Comparison of ENCODE assay signal across 23 mouse cellular contexts in the genomic region with DNA sequence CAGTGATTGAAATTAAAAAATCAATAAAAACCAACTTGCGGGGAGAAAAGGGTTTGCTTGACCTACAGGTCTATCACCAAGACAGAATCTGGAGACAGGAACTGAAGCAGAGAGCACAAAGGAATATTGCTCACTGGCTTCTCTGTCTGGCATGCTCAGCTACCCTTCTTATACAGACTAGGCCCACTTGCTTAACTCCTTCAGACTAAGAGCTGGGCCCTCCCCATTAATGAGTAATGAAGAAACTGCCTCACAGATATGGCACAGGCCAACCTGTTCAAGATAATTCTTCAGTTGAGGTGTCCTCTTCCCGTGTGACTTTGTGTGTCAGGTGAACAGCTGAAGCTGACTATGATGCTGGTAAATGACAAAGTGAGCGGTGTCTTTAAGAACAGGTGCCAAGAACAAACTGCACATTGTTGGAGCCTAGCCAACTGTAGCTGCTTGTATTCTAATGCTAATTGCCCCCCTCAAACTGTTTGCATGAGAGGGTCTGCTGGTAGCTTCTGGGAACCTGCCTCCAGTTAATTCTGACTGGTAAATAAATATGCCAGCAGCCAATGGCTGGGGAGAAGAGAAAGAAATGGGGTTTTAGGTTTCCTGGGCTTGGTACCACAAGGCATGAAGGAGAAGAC. TPM values are rescaled to one million over a fixed set of nuclear protein-coding genes. Genes with fewer than 3 reads are reported as not detected.
A peak's percentile ranks its signal among the peaks of the same experiment; 100 is the strongest.
DNase-seq lines count a peak whose midpoint lies in the region; ATAC-seq and TF ChIP-seq lines count a peak whose summit lies in the region.
"Had no signal": no experiment of that assay in that cellular context is flagged by ENCODE, and none has a peak within 500 bp of the region (broad histone marks: within the 10 kb centered on the region; RNA-seq: fewer than 3 reads in every experiment).

No protein-coding gene starts in this region.

- H3K9ac ChIP-seq in forebrain, embryonic 16.5 days (replicated peaks; ENCODE audit: low read depth, low read length): no peak overlapping the region
- H3K9ac ChIP-seq in hindbrain, postnatal 0 days (replicated peaks; ENCODE audit: low read length): no peak overlapping the region
- H3K9ac ChIP-seq: stomach, embryonic 15.5 days had no signal

- H3K9me3 ChIP-seq in forebrain, embryonic 16.5 days (ENCODE audit: control insufficient read depth, low read length): no peaks in the 10 kb centered on the region
- no peaks in the 10 kb centered on the region for H3K9me3 ChIP-seq in hindbrain, postnatal 0 days (ENCODE audit: low read length)
- H3K9me3 ChIP-seq: limb, embryonic 10.5 days; stomach, embryonic 15.5 days had no signal

- DNase-seq in heart, adult 11 months: peak; percentile 5
- DNase-seq in heart, postnatal 4 days: no peak
- peak; percentile 44 for DNase-seq in R1 (ENCODE audit: low read depth, low spot score)
- DNase-seq in hindbrain, postnatal 0 days (ENCODE audit: low spot score): peak; percentile 56
- no peak for DNase-seq in cerebellum, postnatal 25 days
- DNase-seq: adrenal gland, postnatal 25 days; cerebellum, adult 9-10 months; embryo, embryonic 11 days; gastrocnemius, postnatal 25 days; heart, postnatal 14 days; lung, adult 2 months; lung, postnatal 36 days; spleen, adult 18-20 months; thymus, adult 2 months had no signal

- no peaks in the 10 kb centered on the region for H3K27me3 ChIP-seq in forebrain, embryonic 16.5 days (replicated peaks; ENCODE audit: control insufficient read depth, insufficient read depth, low read length)
- H3K27me3 ChIP-seq in hindbrain, postnatal 0 days (ENCODE audit: insufficient read depth, low read length): no peaks in the 10 kb centered on the region
- H3K27me3 ChIP-seq: stomach, embryonic 15.5 days had no signal

- H3K4me3 ChIP-seq in forebrain, embryonic 16.5 days (replicated peaks; ENCODE audit: low read length): no peak overlapping the region
- no peak overlapping the region for H3K4me3 ChIP-seq in hindbrain, postnatal 0 days (ENCODE audit: low read length)
- H3K4me3 ChIP-seq: left cerebral cortex, adult 2 months; limb, embryonic 10.5 days; stomach, embryonic 15.5 days had no signal

- TF ChIP-seq CTCF in hindbrain, postnatal 0 days (IDR thresholded peaks at IDR 0.05; ENCODE audit: low read depth): no peak

- H3K4me2 ChIP-seq in forebrain, embryonic 16.5 days (ENCODE audit: low read length): no peak overlapping the region
- H3K4me2 ChIP-seq in hindbrain, postnatal 0 days (ENCODE audit: low read depth, low read length): no peak overlapping the region
- H3K4me2 ChIP-seq: heart, embryonic 11.5 days; liver, embryonic 11.5 days; stomach, embryonic 15.5 days had no signal

- 27% methylated on average over 3 of the region's 3 CpGs for WGBS in forebrain, embryonic 16.5 days
- 46% methylated on average over 3 of the region's 3 CpGs for WGBS in hindbrain, postnatal 0 days

- peaks cover 9% of the 10 kb centered on the region for H3K4me1 ChIP-seq in forebrain, embryonic 16.5 days (replicated peaks; ENCODE audit: control insufficient read depth, insufficient read depth, low read length)
- H3K4me1 ChIP-seq in hindbrain, postnatal 0 days (ENCODE audit: insufficient read depth, low read length): no peaks in the 10 kb centered on the region
- H3K4me1 ChIP-seq: stomach, embryonic 15.5 days had no signal

- H3K27ac ChIP-seq in forebrain, embryonic 16.5 days (ENCODE audit: low read length): 0 out of 2 replicates have a peak overlapping the region, but pooled peaks have one; percentile 22
- no peak overlapping the region for H3K27ac ChIP-seq in hindbrain, postnatal 0 days
- H3K27ac ChIP-seq: kidney, postnatal 0 days; left cerebral cortex, adult 2 months; limb, embryonic 10.5 days; stomach, embryonic 15.5 days had no signal

- ATAC-seq in forebrain, embryonic 16.5 days: peak; percentile 92
- ATAC-seq in hindbrain, postnatal 0 days: 0 out of 2 replicates have a peak, but pooled peaks have one; percentile 29
- ATAC-seq in erythroblast, adult 5-6 weeks (replicated peaks; ENCODE audit: low FRiP score, poor library complexity, severe bottlenecking): no peak
- ATAC-seq in megakaryocyte-erythroid progenitor cell, adult 5-6 weeks (replicated peaks; ENCODE audit: low FRiP score, low TSS enrichment, poor library complexity, severe bottlenecking): no peak

- H3K36me3 ChIP-seq in forebrain, embryonic 16.5 days (ENCODE audit: control insufficient read depth, insufficient read depth): no peaks in the 10 kb centered on the region
- H3K36me3 ChIP-seq in hindbrain, postnatal 0 days (ENCODE audit: insufficient read depth, low read length): no peaks in the 10 kb centered on the region
- H3K36me3 ChIP-seq: limb, embryonic 10.5 days; stomach, embryonic 15.5 days had no signal

RNA-seq across cellular contexts. Expression of a gene that starts 46.6 kb away (rescaled TPM):
- total RNA-seq in heart, postnatal 4 days (2021): under 1 TPM; 0.34 to 0.55 TPM
- polyA plus RNA-seq in forebrain, embryonic 16.5 days (2015; fragmentation: Nextera tagmentation; extraction: Ambion mirVana): 0.04 and 0.05 TPM in 2 replicates
- total RNA-seq in hindbrain, postnatal 0 days (2014; rRNA removed): 0.29 and 0.58 TPM in 2 replicates
- polyA plus RNA-seq in hindbrain, postnatal 0 days (2015; fragmentation: Nextera tagmentation; extraction: Ambion mirVana): 0.16 and 0.25 TPM in 2 replicates
- 0.21 TPM in 1 of 2 replicates, not detected in the other for total RNA-seq in erythroblast, adult 5-6 weeks (2015; ENCODE audit: low replicate concordance)
- 0.28 and 0.43 TPM in 2 replicates for total RNA-seq in erythroblast, adult 5-6 weeks (2017; ENCODE audit: low replicate concordance)
- total RNA-seq in megakaryocyte-erythroid progenitor cell, adult 5-6 weeks (2014; fragmentation: Nextera tagmentation): not detected in 2 replicates
- not detected in 2 replicates for total RNA-seq in megakaryocyte-erythroid progenitor cell, adult 5-6 weeks (2017)
- total RNA-seq: adrenal gland, postnatal 25 days; gastrocnemius, postnatal 25 days had no signal
- polyA plus RNA-seq: lung, adult 2 months had no signal

Comparison
In these comparisons a context has a peak if more than half of its experiments do, and no peak if none do; other contexts are left out.
1. DNase-seq: peak in heart, adult 11 months (single experiment), R1 (single experiment) and hindbrain, postnatal 0 days (single experiment); none in heart, postnatal 4 days (single experiment) and cerebellum, postnatal 25 days (0 of 2).
2. ATAC-seq: peak in forebrain, embryonic 16.5 days (single experiment) and hindbrain, postnatal 0 days (single experiment); none in erythroblast, adult 5-6 weeks (single experiment) and megakaryocyte-erythroid progenitor cell, adult 5-6 weeks (single experiment).